Mouse (Mus musculus): ENCODE measurements around the gene Scand1.

- TF ChIP-seq CTCF (IDR thresholded peaks at IDR 0.05) (no peak), EP300 (IDR thresholded peaks at IDR 0.05) (no peak)
These were observed 43.5 kb upstream of the Scand1 start for GRCm38 (mm10) chr2:156356031-156356430.

Measured in lung, postnatal 0 days (tissue).